Mouse (Mus musculus) hindbrain, embryonic 12.5 days (tissue): ENCODE measurements around the gene Ppp4r4. TPM values are rescaled to one million over a fixed set of nuclear protein-coding genes. Genes with fewer than 3 reads are reported as not detected.
"Not testable (repeated sequence)": the region's sequence is repeated elsewhere in the genome, so short reads cannot be mapped to it uniquely, and the experiment has no call there.

ENCODE experiments used
- ATAC-seq: fragments of 200-750 bp; cut with Nextera tagmentation; 2 replicates; pipeline ENCODE4 v1.8.0; 2017; ENCODE audit warnings: moderate TSS enrichment; ENCODE audit not compliant: low FRiP score
- H3K27ac ChIP-seq: fragments of 300-500 bp; sonication (generic); 2 replicates; pipeline ENCODE4 v1.5.1; 2016; ENCODE audit warnings: mild to moderate bottlenecking
- H3K27me3 ChIP-seq: fragments of 300-500 bp; sonication (generic); 2 replicates; pipeline ENCODE4 v1.6.1; 2016; ENCODE audit warnings: mild to moderate bottlenecking
- H3K36me3 ChIP-seq: fragments of 300-500 bp; sonication (generic); 2 replicates; pipeline ENCODE4 v1.6.1; 2016; ENCODE audit warnings: mild to moderate bottlenecking
- H3K4me1 ChIP-seq: fragments of 300-500 bp; sonication (generic); 2 replicates; pipeline ENCODE4 v1.6.1; 2016
- H3K4me2 ChIP-seq: fragments of 300-500 bp; sonication (generic); replicated peaks from 2 replicates; pipeline ENCODE4 v1.6.1; 2016; ENCODE audit warnings: mild to moderate bottlenecking
- H3K4me3 ChIP-seq: fragments of 300-500 bp; sonication (generic); 2 replicates; pipeline ENCODE4 v1.5.1; 2016; ENCODE audit warnings: mild to moderate bottlenecking
- H3K9ac ChIP-seq: fragments of 300-500 bp; sonication (generic); 2 replicates; pipeline ENCODE4 v1.6.1; 2016; ENCODE audit warnings: mild to moderate bottlenecking, moderate library complexity
- H3K9me3 ChIP-seq: fragments of 300-500 bp; sonication (generic); replicated peaks from 2 replicates; pipeline ENCODE4 v1.6.1; 2016; ENCODE audit warnings: mild to moderate bottlenecking
- WGBS: fragments of 180-500 bp; shearing (Covaris S2); methylation state at CpG from one replicate; pipeline ENCODE4 v1.1.7; 2016; 5-methylcytosine and 5-hydroxymethylcytosine counted together
- polyA plus RNA-seq: library from polyadenylated mRNA; unstranded; fragments of >200 nt; fragmentation: Nextera tagmentation; extraction: Ambion mirVana; gene quantifications from 2 replicates; pipeline ENCODE4 v1.2.1, GENCODE M21; 2016

Gene Ppp4r4
- polyA plus RNA-seq, 1 experiment from 2014 or later: 2.6 TPM

- Histone ChIP-seq H3K4me3 (no peak overlapping the region), H3K27ac (no peak overlapping the region), H3K36me3 (no peaks in the 10 kb centered on the region), H3K9ac (no peak overlapping the region), H3K9me3 (no peaks in the 10 kb centered on the region), H3K4me2 (no peak overlapping the region), H3K27me3 (no peaks in the 10 kb centered on the region), H3K4me1 (no peaks in the 10 kb centered on the region)
- ATAC-seq: no peak
- WGBS: 2% methylated on average over 3 of the region's 3 CpGs
Measured at GRCm38 (mm10) chr12:103544213-103544612, 12.1 kb downstream of the Ppp4r4 start.

GRCm38 (mm10) chr12:103547438-103547837 lies 15.4 kb downstream of the Ppp4r4 start:
- no peak overlapping the region for H3K4me2 ChIP-seq
- no peaks in the 10 kb centered on the region for H3K4me1 ChIP-seq
- H3K9me3 ChIP-seq: no peaks in the 10 kb centered on the region
- no peak overlapping the region for H3K27ac ChIP-seq
- no peak overlapping the region for H3K9ac ChIP-seq
- no peaks in the 10 kb centered on the region for H3K36me3 ChIP-seq
- H3K27me3 ChIP-seq: no peaks in the 10 kb centered on the region
- WGBS: 20% methylated on average over 2 of the region's 2 CpGs
- ATAC-seq: no peak
- H3K4me3 ChIP-seq: no peak overlapping the region

GRCm38 (mm10) chr12:103548526-103548925 lies 16.4 kb downstream of the Ppp4r4 start:
- H3K27ac ChIP-seq: no peak overlapping the region
- H3K4me2 ChIP-seq: no peak overlapping the region
- H3K4me3 ChIP-seq: no peak overlapping the region
- no peaks in the 10 kb centered on the region for H3K9me3 ChIP-seq
- WGBS: 78% methylated on average over 4 of the region's 4 CpGs
- H3K27me3 ChIP-seq: no peaks in the 10 kb centered on the region
- H3K4me1 ChIP-seq: no peaks in the 10 kb centered on the region
- ATAC-seq: no peak
- no peaks in the 10 kb centered on the region for H3K36me3 ChIP-seq
- no peak overlapping the region for H3K9ac ChIP-seq

GRCm38 (mm10) chr12:103550047-103550446 lies 18.0 kb downstream of the Ppp4r4 start:
- 82% methylated on average over 6 of the region's 6 CpGs for WGBS
- Histone ChIP-seq H3K36me3 (no peaks in the 10 kb centered on the region), H3K4me2 (no peak overlapping the region), H3K4me1 (no peaks in the 10 kb centered on the region), H3K9me3 (no peaks in the 10 kb centered on the region), H3K27me3 (no peaks in the 10 kb centered on the region), H3K9ac (no peak overlapping the region), H3K4me3 (no peak overlapping the region), H3K27ac (no peak overlapping the region)
- no peak for ATAC-seq

- no peak for ATAC-seq
- H3K9ac ChIP-seq: no peak overlapping the region
- no peak overlapping the region for H3K27ac ChIP-seq
- no peak overlapping the region for H3K4me2 ChIP-seq
- H3K27me3 ChIP-seq: no peaks in the 10 kb centered on the region
- no peaks in the 10 kb centered on the region for H3K36me3 ChIP-seq
- no peak overlapping the region for H3K4me3 ChIP-seq
- 74% methylated on average over 4 of the region's 4 CpGs for WGBS
- no peaks in the 10 kb centered on the region for H3K9me3 ChIP-seq
- no peaks in the 10 kb centered on the region for H3K4me1 ChIP-seq
Measured at GRCm38 (mm10) chr12:103551422-103551821, 19.3 kb downstream of the Ppp4r4 start.

- no peaks in the 10 kb centered on the region for H3K27me3 ChIP-seq
- WGBS: 86% methylated on average over 2 of the region's 2 CpGs
- no peak for ATAC-seq
- H3K27ac ChIP-seq: no peak overlapping the region
- no peaks in the 10 kb centered on the region for H3K36me3 ChIP-seq
- H3K9me3 ChIP-seq: no peaks in the 10 kb centered on the region
- no peak overlapping the region for H3K4me2 ChIP-seq
- no peaks in the 10 kb centered on the region for H3K4me1 ChIP-seq
- H3K9ac ChIP-seq: no peak overlapping the region
- H3K4me3 ChIP-seq: no peak overlapping the region
Measured at GRCm38 (mm10) chr12:103552506-103552905, 20.4 kb downstream of the Ppp4r4 start.

- Histone ChIP-seq H3K9me3 (no peaks in the 10 kb centered on the region), H3K27ac (no peak overlapping the region), H3K9ac (no peak overlapping the region), H3K36me3 (no peaks in the 10 kb centered on the region), H3K4me3 (no peak overlapping the region), H3K4me1 (no peaks in the 10 kb centered on the region), H3K4me2 (no peak overlapping the region), H3K27me3 (no peaks in the 10 kb centered on the region)
- ATAC-seq: no peak
- WGBS: 81% methylated on average over 3 of the region's 3 CpGs
Measured at GRCm38 (mm10) chr12:103553497-103553896, 21.4 kb downstream of the Ppp4r4 start.

- H3K36me3 ChIP-seq: no peaks in the 10 kb centered on the region
- H3K9ac ChIP-seq: no peak overlapping the region
- H3K4me2 ChIP-seq: no peak overlapping the region
- no peak for ATAC-seq
- WGBS: 93% methylated on average over 5 of the region's 5 CpGs
- H3K27me3 ChIP-seq: no peaks in the 10 kb centered on the region
- H3K9me3 ChIP-seq: no peaks in the 10 kb centered on the region
- H3K27ac ChIP-seq: no peak overlapping the region
- no peak overlapping the region for H3K4me3 ChIP-seq
- no peaks in the 10 kb centered on the region for H3K4me1 ChIP-seq
Measured at GRCm38 (mm10) chr12:103556856-103557255, 24.8 kb downstream of the Ppp4r4 start.

GRCm38 (mm10) chr12:103564726-103565125 lies 32.6 kb downstream of the Ppp4r4 start:
- Histone ChIP-seq H3K27ac (no peak overlapping the region), H3K9ac (no peak overlapping the region), H3K27me3 (no peaks in the 10 kb centered on the region), H3K4me3 (no peak overlapping the region), H3K36me3 (no peaks in the 10 kb centered on the region), H3K4me1 (no peaks in the 10 kb centered on the region), H3K4me2 (no peak overlapping the region), H3K9me3 (no peaks in the 10 kb centered on the region)
- no peak for ATAC-seq
- WGBS: 81% methylated on average over 1 of the region's 1 CpGs

- Histone ChIP-seq H3K4me1 (no peaks in the 10 kb centered on the region), H3K4me2 (no peak overlapping the region), H3K27ac (no peak overlapping the region), H3K9ac (no peak overlapping the region), H3K9me3 (no peaks in the 10 kb centered on the region), H3K4me3 (no peak overlapping the region), H3K27me3 (no peaks in the 10 kb centered on the region), H3K36me3 (no peaks in the 10 kb centered on the region)
- WGBS: 85% methylated on average over 7 of the region's 7 CpGs
- no peak for ATAC-seq
Measured at GRCm38 (mm10) chr12:103565151-103565550, 33.1 kb downstream of the Ppp4r4 start.

- Histone ChIP-seq H3K27ac (no peak overlapping the region), H3K4me1 (no peaks in the 10 kb centered on the region), H3K4me2 (no peak overlapping the region), H3K9ac (no peak overlapping the region), H3K9me3 (no peaks in the 10 kb centered on the region), H3K4me3 (no peak overlapping the region), H3K27me3 (no peaks in the 10 kb centered on the region), H3K36me3 (no peaks in the 10 kb centered on the region)
- WGBS: 73% methylated on average over 3 of the region's 3 CpGs
- no peak for ATAC-seq
Measured at GRCm38 (mm10) chr12:103567129-103567528, 35.0 kb downstream of the Ppp4r4 start.

GRCm38 (mm10) chr12:103569690-103570089 lies 37.6 kb downstream of the Ppp4r4 start:
- Histone ChIP-seq H3K9ac (no peak overlapping the region), H3K4me2 (no peak overlapping the region), H3K36me3 (no peaks in the 10 kb centered on the region), H3K4me3 (no peak overlapping the region), H3K4me1 (no peaks in the 10 kb centered on the region), H3K27ac (no peak overlapping the region), H3K9me3 (no peaks in the 10 kb centered on the region), H3K27me3 (no peaks in the 10 kb centered on the region)
- 69% methylated on average over 6 of the region's 6 CpGs for WGBS
- ATAC-seq: no peak

- not testable (repeated sequence) for ATAC-seq, H3K4me1 ChIP-seq, H3K9me3 ChIP-seq, H3K27ac ChIP-seq, H3K9ac ChIP-seq, H3K4me2 ChIP-seq, H3K4me3 ChIP-seq, H3K36me3 ChIP-seq, H3K27me3 ChIP-seq
- 94% methylated on average over 6 of the region's 6 CpGs for WGBS
Measured at GRCm38 (mm10) chr12:103578148-103578547, 46.1 kb downstream of the Ppp4r4 start.

- Histone ChIP-seq H3K4me2 (no peak overlapping the region), H3K27ac (no peak overlapping the region), H3K4me3 (no peak overlapping the region), H3K4me1 (no peaks in the 10 kb centered on the region), H3K27me3 (no peaks in the 10 kb centered on the region), H3K9ac (no peak overlapping the region), H3K36me3 (no peaks in the 10 kb centered on the region), H3K9me3 (no peaks in the 10 kb centered on the region)
- WGBS: 85% methylated on average over 8 of the region's 8 CpGs
- no peak for ATAC-seq
Measured at GRCm38 (mm10) chr12:103583771-103584170, 51.7 kb downstream of the Ppp4r4 start.
